Mouse (Mus musculus) gastrocnemius, postnatal 10 days (tissue): ENCODE results near the gene Syt5. TPM values are rescaled to one million over a fixed set of nuclear protein-coding genes. Genes with fewer than 3 reads are reported as not detected.

Experiments used
- DNase-seq: peaks from one replicate; pipeline ENCODE4 v3.0.0; 2021; ENCODE audit warnings: mixed read lengths
- microRNA-seq, 2 experiments: library from miRNA; unstranded; fragments of <30 nt; microRNA quantifications; one replicate each; pipeline ENCODE4 v1.2.0; 2021
- total RNA-seq, 2 experiments: library from RNA; stranded (reverse); gene quantifications; 2 replicates each; pipeline ENCODE4 v1.2.3; 2021

The Syt5 gene
- total RNA-seq, 2 experiments from 2014 or later, result 0.16 to 0.25 TPM

DNA sequence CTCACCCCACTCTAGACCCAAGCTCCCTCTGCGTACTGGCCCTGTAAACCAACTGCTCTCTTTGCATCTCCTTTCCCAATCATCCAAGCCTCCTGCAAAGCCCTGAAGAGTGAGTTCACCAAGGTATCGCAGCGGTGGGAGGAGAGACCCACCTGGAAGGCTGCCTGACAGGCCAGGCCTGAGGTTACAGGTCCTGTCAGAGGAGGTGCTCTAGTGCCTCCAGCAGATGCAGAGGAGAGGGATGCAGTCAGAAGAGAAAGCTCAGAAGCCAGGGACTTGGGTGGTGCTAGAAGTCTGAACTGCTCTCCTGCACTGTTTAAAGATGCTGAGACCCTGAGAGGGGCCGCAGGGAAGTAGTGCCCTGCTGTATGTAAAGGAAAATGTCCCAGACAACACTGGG, 48.3 kb downstream of the Syt5 start:
- DNase-seq, result no peak

DNA sequence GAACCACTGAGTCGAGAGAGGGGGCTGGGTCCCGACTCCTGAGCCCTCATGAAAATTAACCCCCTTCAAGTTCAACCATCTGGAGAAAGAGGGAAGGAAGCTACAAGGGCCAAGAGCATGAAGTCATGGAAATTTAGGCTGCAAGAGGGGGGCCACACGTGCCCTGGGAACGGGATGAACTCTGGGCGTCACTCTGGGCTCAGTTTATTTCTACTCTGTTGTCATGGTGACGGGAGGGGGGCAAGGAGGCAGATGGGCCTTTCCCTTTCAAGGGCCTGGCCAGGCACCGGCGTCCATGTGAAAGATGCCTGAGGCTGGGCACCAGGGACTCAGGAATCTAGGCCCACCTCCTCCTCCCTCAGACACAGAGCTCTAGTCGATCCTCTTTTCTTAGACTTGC, 49.1 kb downstream of the Syt5 start:
- DNase-seq, result peak; percentile 50

DNA sequence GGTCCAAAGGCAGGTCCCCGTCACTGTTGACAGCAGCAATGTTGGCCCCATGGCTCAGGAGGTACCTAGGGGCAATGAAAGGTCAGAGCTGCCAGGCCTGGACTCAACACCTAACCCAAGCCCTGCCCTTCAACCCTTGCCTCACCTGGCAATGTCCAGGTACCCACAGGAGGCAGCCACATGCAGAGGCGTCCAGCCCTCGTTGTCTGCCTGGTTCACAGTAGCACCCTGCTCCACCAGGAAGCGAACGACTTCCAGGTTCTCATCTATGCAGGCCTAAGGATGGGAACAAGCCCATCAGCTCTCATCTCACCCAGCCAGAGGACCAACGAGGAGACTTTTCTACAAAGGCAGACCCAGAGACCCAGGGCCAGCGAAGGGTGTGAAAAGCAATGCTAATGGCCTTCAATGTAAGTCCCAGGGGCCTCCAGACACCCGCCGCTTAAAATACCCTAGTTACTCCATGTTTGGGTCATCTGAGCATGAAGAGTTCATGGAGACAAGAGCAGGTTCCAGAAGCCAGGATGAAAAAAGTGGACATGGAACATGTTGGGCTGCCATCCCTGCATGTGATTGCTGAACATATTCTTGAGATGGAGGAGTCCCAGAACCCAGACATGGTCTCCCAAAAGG, 50.0 kb downstream of the Syt5 start:
- DNase-seq, result no peak

GRCm38 (mm10) chr7:4496468-4496867, 50.9 kb downstream of the Syt5 start:
- no peak for DNase-seq

GRCm38 (mm10) chr7:4493991-4494390, 53.4 kb downstream of the Syt5 start:
- no peak for DNase-seq

DNA sequence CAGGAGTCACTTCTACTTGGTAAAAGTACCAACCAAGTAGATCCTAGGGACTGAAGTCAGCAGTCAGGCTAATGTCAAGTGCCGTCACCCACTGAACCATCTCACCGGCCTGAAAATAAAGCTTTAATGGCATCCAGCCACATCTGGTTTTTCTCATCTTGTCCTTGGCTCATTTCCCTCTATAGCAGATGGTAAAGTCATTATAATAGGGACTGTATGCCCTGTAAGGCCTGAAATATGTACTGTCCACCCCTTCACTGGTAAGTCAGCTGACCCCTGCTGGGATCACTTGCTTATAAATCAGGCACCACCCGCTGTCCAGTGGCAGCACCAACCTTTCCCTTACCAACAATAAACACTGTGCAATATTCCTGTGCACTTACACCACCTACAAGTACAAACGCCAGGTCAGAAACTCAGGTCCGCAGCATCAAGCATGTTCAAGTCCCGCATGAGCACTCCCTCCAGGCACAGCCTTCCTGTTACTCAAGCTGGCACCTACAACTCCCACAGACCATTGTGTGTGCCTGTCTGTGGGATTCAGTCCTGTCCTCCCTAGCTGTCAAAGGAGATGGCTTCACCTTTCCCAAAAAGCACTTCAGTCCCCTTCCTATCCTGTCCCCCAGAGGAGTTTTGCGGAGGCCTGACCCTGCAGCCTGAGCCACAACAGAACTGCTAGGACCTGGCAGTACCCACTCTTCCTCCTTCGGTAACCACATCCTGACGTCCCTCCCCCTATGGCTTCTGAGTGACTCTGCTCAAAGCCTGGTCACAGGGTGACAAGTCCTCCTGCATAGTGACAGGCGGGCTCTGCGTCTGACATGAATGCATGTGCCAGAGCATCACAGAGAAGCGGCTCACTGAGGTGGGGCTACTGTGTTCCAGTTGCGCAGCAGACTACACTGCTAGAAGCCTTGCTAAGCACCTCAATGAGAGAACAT, 54.8 kb downstream of the Syt5 start:
- no peak for DNase-seq

GRCm38 (mm10) chr7:4491308-4491707, 56.0 kb downstream of the Syt5 start:
- no peak for DNase-seq

Small RNA genes lying within 50 kb of the gene (microRNA-seq; reads per million reads assigned to microRNA genes)
- gene Gm23577, result 0 reads per million in 2 experiments

Other genes starting within 250 kb of the Syt5 start
- not detected for gene Ncr1, start 209.8 kb downstream of the Syt5 start, total RNA-seq
- gene Gp6, start 149.8 kb downstream of the Syt5 start, total RNA-seq, result under 1 TPM in 1 of 2 experiments, not detected in 1; 0.20 TPM
- 10 to 100 TPM; 14.3 to 18.9 TPM for gene Rdh13, start 101.9 kb downstream of the Syt5 start, total RNA-seq
- 1 to 10 TPM; 2.2 to 3.5 TPM for gene Eps8l1, start 86.9 kb downstream of the Syt5 start, total RNA-seq
- gene Ppp1r12c, start 45.9 kb downstream of the Syt5 start, total RNA-seq, result 10 to 100 TPM; 37.9 to 52.6 TPM
- 100 to 1,000 TPM; 288 to 386 TPM for gene Tnnt1, start 31.2 kb downstream of the Syt5 start, total RNA-seq
- 1 to 10 TPM; 1.4 to 2.3 TPM for gene Tnni3, start 23.3 kb downstream of the Syt5 start, total RNA-seq
- gene Dnaaf3, start 15.1 kb downstream of the Syt5 start, total RNA-seq, result under 1 TPM; 0.14 to 0.23 TPM
- gene Ptprh, start 56.5 kb upstream of the Syt5 start, total RNA-seq, result not detected
- gene Tmem86b, start 83.9 kb upstream of the Syt5 start, total RNA-seq, result 1 to 10 TPM; 4.6 to 5.2 TPM
- 10 to 100 TPM; 53.0 to 58.1 TPM for gene Ppp6r1, start 111.5 kb upstream of the Syt5 start, total RNA-seq
- 10 to 100 TPM; 22.1 to 23.3 TPM for gene Hspbp1, start 137.5 kb upstream of the Syt5 start, total RNA-seq
- 1 to 10 TPM; 3.3 to 4.6 TPM for gene Brsk1, start 143.1 kb upstream of the Syt5 start, total RNA-seq
- gene Tmem150b, start 177.7 kb upstream of the Syt5 start, total RNA-seq, result under 1 TPM in 1 of 2 experiments, not detected in 1; 0.27 TPM
- gene Kmt5c, start 192.6 kb upstream of the Syt5 start, total RNA-seq, result 10 to 100 TPM; 20.6 to 34.1 TPM
- 1 to 10 TPM; 4.3 to 5.4 TPM for gene Cox6b2, start 205.6 kb upstream of the Syt5 start, total RNA-seq
- gene Fam71e2, start 223.8 kb upstream of the Syt5 start, total RNA-seq, result not detected
- under 1 TPM; 0.20 to 0.31 TPM for gene Il11, start 235.3 kb upstream of the Syt5 start, total RNA-seq
- gene Tmem190, start 235.4 kb upstream of the Syt5 start, total RNA-seq, result not detected
- 1 to 10 TPM; 3.5 to 6.3 TPM for gene Tmem238, start 242.1 kb upstream of the Syt5 start, total RNA-seq
- 100 to 1,000 TPM; 796 to 873 TPM for gene Rpl28, start 245.3 kb upstream of the Syt5 start, total RNA-seq